Mouse (Mus musculus) neural tube, embryonic 13.5 days (tissue): ENCODE measurements around the gene Endou. TPM values are rescaled to one million over a fixed set of nuclear protein-coding genes. Genes with fewer than 3 reads are reported as not detected.
"Not testable (repeated sequence)": the region's sequence is repeated elsewhere in the genome, so short reads cannot be mapped to it uniquely, and the experiment has no call there.

Source experiments
- ATAC-seq: fragments of 200-750 bp; cut with Nextera tagmentation; 2 replicates; pipeline ENCODE4 v1.8.0; 2017; ENCODE audit warnings: low read depth, mild to moderate bottlenecking, moderate TSS enrichment, moderate library complexity
- H3K27ac ChIP-seq: fragments of 300-500 bp; sonication (generic); replicated peaks from 2 replicates; pipeline ENCODE4 v1.5.1; 2015; ENCODE audit warnings: moderate library complexity, mild to moderate bottlenecking, inconsistent platforms
- H3K27me3 ChIP-seq: fragments of 300-500 bp; sonication (generic); 2 replicates; pipeline ENCODE4 v1.6.1; 2015; ENCODE audit warnings: mild to moderate bottlenecking, inconsistent platforms
- H3K36me3 ChIP-seq: fragments of 300-500 bp; sonication (generic); 2 replicates; pipeline ENCODE4 v1.6.1; 2015; ENCODE audit warnings: mild to moderate bottlenecking, inconsistent platforms
- H3K4me1 ChIP-seq: fragments of 300-500 bp; sonication (generic); replicated peaks from 2 replicates; pipeline ENCODE4 v1.6.1; 2015; ENCODE audit warnings: inconsistent platforms
- H3K4me2 ChIP-seq: fragments of 300-500 bp; sonication (generic); 2 replicates; pipeline ENCODE4 v1.6.1; 2015; ENCODE audit warnings: inconsistent platforms, mild to moderate bottlenecking, moderate library complexity
- H3K4me3 ChIP-seq: fragments of 300-500 bp; sonication (generic); 2 replicates; pipeline ENCODE4 v1.5.1; 2015; ENCODE audit warnings: mild to moderate bottlenecking, inconsistent platforms
- H3K9ac ChIP-seq: fragments of 300-500 bp; sonication (generic); 2 replicates; pipeline ENCODE4 v1.6.1; 2015; ENCODE audit warnings: moderate library complexity, mild to moderate bottlenecking, inconsistent platforms
- H3K9me3 ChIP-seq: fragments of 300-500 bp; sonication (generic); 2 replicates; pipeline ENCODE4 v1.6.1; 2016; ENCODE audit warnings: inconsistent platforms
- WGBS: fragments of 180-500 bp; shearing (Covaris S2); methylation state at CpG from one replicate; pipeline ENCODE4 v1.1.7; 2015; 5-methylcytosine and 5-hydroxymethylcytosine counted together
- polyA plus RNA-seq: library from polyadenylated mRNA; unstranded; fragments of >200 nt; fragmentation: Nextera tagmentation; extraction: Ambion mirVana; gene quantifications from 2 replicates; pipeline ENCODE4 v1.2.1, GENCODE M21; 2015

Endou gene
- polyA plus RNA-seq, 1 experiment from 2014 or later: 0.29 TPM

DNA sequence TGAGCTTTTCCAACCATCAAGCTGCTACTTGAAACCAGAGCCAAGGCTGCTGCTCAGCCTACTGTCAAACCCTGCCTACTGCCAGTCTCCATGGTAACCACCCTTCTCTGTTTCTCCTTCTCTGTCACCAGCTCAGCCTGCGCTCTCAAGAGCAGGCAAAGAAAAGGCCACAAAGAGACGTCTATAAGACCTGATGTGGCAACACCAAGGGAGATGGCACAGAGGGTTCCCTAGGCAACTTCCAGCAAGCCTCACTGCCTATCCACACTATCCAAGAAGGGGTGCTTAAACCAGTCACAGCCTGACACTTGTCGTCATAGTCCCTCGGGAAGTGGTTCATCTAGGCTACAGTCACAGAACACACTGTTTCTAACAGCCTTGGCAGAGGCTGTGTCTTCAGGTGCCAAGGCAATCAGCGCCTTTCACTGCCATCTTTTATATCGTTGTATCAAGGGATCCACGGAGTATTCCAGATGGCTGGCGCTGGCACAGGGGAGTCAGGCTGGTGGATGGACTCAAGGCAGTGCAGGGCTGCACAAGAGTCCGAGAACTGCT is 58.9 kb downstream of the Endou start:
- Histone ChIP-seq H3K4me2 (no peak overlapping the region), H3K9ac (no peak overlapping the region), H3K4me3 (no peak overlapping the region), H3K36me3 (peaks cover 44% of the 10 kb centered on the region), H3K4me1 (peaks cover 14% of the 10 kb centered on the region), H3K27me3 (no peaks in the 10 kb centered on the region), H3K9me3 (no peaks in the 10 kb centered on the region), H3K27ac (peak overlapping the region; percentile 64)
- 51% methylated on average over 9 of the region's 9 CpGs for WGBS
- ATAC-seq: peak; percentile 76

DNA sequence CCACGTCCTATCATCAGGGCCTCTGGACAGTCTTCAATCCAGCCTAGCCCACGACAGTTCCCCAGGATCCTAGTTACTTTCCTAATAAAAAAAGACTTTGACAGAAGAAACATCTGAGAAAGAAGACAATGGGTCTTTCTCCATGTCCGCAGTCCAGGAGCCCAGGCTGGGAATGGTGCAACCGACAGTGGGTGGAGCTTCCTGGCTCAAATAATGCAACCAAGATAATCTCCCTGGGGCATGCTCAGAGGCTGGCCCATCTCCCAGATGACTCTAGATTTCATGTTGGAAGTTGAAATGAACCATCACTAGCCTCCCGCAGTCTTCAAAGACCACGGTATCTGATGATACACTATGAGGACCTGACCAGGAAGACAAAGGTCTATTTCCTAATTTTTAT is 60.6 kb downstream of the Endou start:
- H3K27me3 ChIP-seq: no peaks in the 10 kb centered on the region
- no peaks in the 10 kb centered on the region for H3K9me3 ChIP-seq

DNA sequence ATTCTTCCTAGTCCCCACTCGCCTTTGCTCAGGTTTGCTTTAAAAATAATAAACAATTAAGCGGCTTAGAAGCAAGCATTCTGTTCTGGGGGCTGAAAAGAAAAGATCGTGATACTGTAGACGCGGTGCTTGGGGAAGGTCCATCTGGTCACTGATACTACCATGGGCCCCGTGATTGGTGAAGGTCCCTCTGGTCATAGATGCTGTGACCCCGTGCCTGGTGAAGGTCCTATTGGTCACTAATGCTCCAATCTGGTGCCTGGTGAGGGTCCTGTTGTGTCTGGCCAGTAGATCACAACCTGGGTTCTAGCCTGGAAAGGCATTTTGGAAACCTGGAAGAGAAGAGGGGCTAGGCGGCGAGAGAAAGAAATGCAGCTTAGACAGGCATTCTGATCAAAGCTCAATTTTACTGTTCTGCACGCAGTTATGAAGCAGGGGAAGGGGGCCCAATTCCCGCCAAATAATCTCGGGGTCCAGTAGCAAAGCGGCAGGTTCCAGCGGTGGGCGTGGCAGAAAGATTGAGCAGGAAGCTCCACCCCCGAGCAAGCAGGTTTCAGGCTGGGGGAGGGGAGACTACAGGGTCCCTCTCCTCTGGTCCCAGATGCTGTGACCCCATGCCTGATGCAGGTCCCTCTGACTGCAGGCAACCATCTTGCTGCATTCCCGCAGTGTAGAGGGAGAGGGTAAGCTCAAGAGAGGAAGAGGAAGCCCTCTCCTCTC is 62.8 kb downstream of the Endou start:
- not testable (repeated sequence) for H3K36me3 ChIP-seq, H3K4me2 ChIP-seq, ATAC-seq, H3K9ac ChIP-seq, H3K27ac ChIP-seq, H3K27me3 ChIP-seq, H3K4me3 ChIP-seq, H3K9me3 ChIP-seq
- H3K4me1 ChIP-seq: peaks cover 14% of the 10 kb centered on the region
- WGBS: 80% methylated on average over 17 of the region's 17 CpGs

More for the DNA sequence above, 60.6 kb downstream of the Endou start:
- no peak overlapping the region for H3K4me3 ChIP-seq
- H3K27ac ChIP-seq: no peak overlapping the region
- H3K4me2 ChIP-seq: no peak overlapping the region
- peaks cover 26% of the 10 kb centered on the region for H3K36me3 ChIP-seq
- H3K4me1 ChIP-seq: peaks cover 14% of the 10 kb centered on the region
- H3K9ac ChIP-seq: no peak overlapping the region
- ATAC-seq: no peak
- 86% methylated on average over 6 of the region's 6 CpGs for whole genome bisulfite sequencing

DNA sequence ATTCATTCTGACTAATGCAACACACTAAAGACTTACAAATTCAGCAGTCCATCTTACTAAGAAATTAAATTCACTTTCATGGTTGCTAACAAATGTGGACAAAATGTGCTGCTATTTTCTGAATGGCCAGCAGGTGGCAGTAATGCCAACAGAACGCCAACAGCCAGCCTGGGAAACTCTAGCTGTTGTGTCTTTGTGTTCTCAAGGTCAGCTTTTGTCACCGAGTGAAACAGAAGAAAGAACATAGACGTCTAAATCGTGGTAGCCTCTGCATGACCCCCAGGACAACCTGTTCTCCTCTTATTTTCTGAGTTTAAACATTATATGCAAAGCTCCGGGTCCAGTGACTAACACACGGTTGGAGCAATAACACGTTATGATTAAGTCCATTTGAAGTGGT is 63.7 kb downstream of the Endou start:
- H3K27me3 ChIP-seq: no peaks in the 10 kb centered on the region
- 30% methylated on average over 7 of the region's 7 CpGs for WGBS
- H3K4me3 ChIP-seq: no peak overlapping the region
- no peak for ATAC-seq
- 0 out of 2 replicates have a peak, but pooled peaks cover 1% of the 10 kb centered on the region for H3K36me3 ChIP-seq
- peaks cover 10% of the 10 kb centered on the region for H3K4me1 ChIP-seq
- no peak overlapping the region for H3K9ac ChIP-seq
- H3K9me3 ChIP-seq: no peaks in the 10 kb centered on the region
- H3K27ac ChIP-seq: 0 out of 2 replicates have a peak overlapping the region, but pooled peaks have one; percentile 3
- 0 out of 2 replicates have a peak overlapping the region, but pooled peaks have one; percentile 13 for H3K4me2 ChIP-seq

DNA sequence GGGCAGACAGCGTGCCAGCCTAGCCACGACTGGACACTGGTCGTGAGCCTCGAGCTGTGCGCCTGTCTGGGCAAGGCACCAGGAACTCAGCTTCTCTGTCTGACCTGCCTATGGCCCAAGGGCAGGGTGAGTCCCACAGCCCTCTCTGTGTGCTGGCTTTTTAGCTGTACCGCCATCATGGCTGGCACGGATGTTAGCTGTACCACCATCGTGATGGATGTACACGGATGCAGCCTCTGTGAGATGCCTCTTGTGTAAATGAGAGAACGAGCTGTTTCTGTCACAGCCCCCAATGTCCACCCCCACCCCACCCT is 64.7 kb downstream of the Endou start:
- 87% methylated on average over 10 of the region's 10 CpGs for WGBS
- Histone ChIP-seq H3K36me3 (no peaks in the 10 kb centered on the region), H3K9ac (no peak overlapping the region), H3K9me3 (no peaks in the 10 kb centered on the region), H3K27ac (no peak overlapping the region), H3K4me1 (no peaks in the 10 kb centered on the region), H3K4me3 (no peak overlapping the region), H3K4me2 (no peak overlapping the region), H3K27me3 (no peaks in the 10 kb centered on the region)
- no peak for ATAC-seq

DNA sequence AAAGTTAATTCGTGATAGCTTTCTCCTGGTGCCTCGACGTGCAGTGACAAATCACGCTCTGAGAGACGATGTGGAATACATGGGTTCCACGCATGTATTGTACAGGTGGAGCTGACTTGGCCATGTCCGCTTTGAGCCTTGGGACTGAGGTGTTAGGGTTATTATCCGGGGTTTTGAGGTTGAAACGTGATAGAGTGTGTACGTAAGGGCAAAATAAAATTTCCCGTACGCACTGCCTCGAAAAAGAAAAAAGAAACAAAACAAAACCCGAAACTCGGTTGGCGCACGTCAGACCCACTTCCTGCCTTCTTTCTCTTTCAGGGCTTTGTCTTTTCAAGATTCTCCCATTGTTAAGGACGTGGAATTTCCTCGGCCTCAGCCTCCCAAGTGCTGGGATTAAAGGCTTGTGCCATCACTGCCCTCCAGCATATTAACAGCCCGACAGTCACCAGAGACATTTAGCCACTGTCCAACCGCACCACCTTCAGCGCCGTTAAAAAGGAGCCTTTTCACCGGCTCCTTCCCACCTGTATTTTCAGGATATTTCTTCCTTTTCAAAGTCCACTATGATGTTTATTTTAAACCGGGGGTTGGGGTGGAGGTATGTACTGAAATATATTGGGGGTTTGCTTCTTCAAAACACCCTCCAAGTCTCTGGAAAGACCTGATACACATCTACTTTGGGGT is 65.2 kb downstream of the Endou start:
- Histone ChIP-seq H3K9me3 (no peaks in the 10 kb centered on the region), H3K36me3 (no peaks in the 10 kb centered on the region), H3K4me1 (no peaks in the 10 kb centered on the region), H3K27ac (no peak overlapping the region), H3K9ac (no peak overlapping the region), H3K27me3 (no peaks in the 10 kb centered on the region), H3K4me2 (no peak overlapping the region), H3K4me3 (no peak overlapping the region)
- 77% methylated on average over 25 of the region's 25 CpGs for WGBS
- no peak for ATAC-seq

DNA sequence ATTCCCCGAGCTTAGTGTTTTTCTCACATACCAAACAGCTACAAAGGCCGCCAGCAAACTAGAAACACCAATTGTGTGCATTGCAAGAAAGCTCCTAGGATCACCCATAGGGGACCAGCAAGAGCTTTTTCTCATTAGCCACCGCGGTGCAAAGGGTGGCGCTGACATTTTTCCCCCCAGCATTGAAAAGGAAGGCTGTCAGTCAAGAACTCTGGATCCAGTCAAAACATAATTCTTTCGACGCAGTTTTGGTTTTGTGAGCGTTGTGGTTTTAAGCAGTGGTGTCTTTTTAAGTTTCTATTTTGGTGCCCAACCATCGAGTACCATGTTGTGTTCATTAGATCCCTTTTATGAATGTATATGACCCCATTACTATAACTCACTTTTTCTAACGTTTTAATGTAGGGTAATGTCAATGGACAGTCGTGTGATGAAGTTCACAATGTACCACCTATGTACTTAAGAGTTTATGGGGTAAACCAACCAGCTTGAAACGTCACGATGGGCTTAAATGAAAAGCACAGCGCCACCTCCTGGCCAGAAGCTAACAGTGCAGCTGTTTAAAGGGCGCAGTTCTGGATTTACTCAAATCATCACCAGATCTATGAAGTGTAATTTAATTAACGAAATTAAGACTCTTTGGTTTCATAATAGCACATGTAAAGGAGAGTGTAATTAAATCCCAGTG is 66.0 kb downstream of the Endou start:
- Histone ChIP-seq H3K36me3 (no peaks in the 10 kb centered on the region), H3K4me3 (no peak overlapping the region), H3K27me3 (no peaks in the 10 kb centered on the region), H3K9ac (no peak overlapping the region), H3K4me2 (no peak overlapping the region), H3K4me1 (no peaks in the 10 kb centered on the region), H3K27ac (no peak overlapping the region), H3K9me3 (no peaks in the 10 kb centered on the region)
- WGBS: 60% methylated on average over 16 of the region's 16 CpGs
- no peak for ATAC-seq

DNA sequence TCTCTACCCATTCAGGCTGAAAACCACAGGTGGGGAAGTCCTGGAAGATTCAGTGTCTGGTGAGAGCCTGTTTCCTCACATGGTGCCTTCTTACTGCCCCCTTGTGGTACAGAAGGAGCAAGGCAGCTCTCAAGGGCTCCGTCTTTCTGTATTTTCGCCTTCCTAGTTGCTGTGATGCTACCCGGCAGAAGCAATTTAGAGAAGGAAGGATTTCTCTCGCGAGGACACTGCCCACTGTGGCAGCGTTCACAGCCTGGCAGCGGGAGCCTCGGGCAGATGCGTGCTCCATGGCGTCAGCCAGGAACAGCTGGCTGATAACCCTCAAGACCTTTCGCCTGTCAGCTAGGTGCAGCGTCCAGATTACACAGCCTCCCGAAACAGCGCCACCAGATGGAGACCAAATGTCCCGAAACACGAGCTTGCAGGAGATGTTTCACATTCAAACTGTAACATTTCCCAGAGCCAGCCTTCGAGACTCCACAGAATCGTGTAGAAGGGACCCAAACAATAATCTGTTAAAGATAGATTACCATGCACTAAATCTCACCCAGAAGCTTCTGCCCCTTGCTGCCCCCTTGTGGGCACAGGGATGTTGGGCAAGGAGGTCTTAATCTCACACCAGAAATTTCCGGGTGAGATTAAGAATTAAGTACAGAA is 67.3 kb downstream of the Endou start:
- H3K27ac ChIP-seq: peak overlapping the region; percentile 87
- no peaks in the 10 kb centered on the region for H3K9me3 ChIP-seq
- H3K9ac ChIP-seq: peak overlapping the region; percentile 75
- H3K4me3 ChIP-seq: peak overlapping the region; percentile 46
- ATAC-seq: peak; percentile 65
- no peaks in the 10 kb centered on the region for H3K36me3 ChIP-seq
- WGBS: 8% methylated on average over 19 of the region's 19 CpGs
- no peaks in the 10 kb centered on the region for H3K4me1 ChIP-seq
- H3K4me2 ChIP-seq: peak overlapping the region; percentile 77
- H3K27me3 ChIP-seq: no peaks in the 10 kb centered on the region

Other genes starting within 250 kb of the Endou start
- gene Rpap3, start 25.5 kb downstream of the Endou start, polyA plus RNA-seq: 31.1 and 32.7 TPM in 2 replicates
- 10.8 and 12.0 TPM in 2 replicates for gene Rapgef3, start 36.6 kb upstream of the Endou start, polyA plus RNA-seq
- gene Slc48a1, start 47.2 kb upstream of the Endou start, polyA plus RNA-seq: 54.5 and 66.0 TPM in 2 replicates
- gene Hdac7, start 113.2 kb upstream of the Endou start, polyA plus RNA-seq: 24.9 and 26.1 TPM in 2 replicates
- 0.07 TPM in 1 of 2 replicates, not detected in the other for gene Vdr, start 179.3 kb upstream of the Endou start, polyA plus RNA-seq
- gene Tmem106c, start 232.9 kb upstream of the Endou start, polyA plus RNA-seq: 45.0 and 49.3 TPM in 2 replicates